Mouse (Mus musculus) stomach, embryonic 15.5 days (tissue): ENCODE results near the gene 4930558K02Rik. TPM values are rescaled to one million over a fixed set of nuclear protein-coding genes. Genes with fewer than 3 reads are reported as not detected.
A peak's percentile ranks its signal among the peaks of the same experiment; 100 is the strongest.

Experiments
- ATAC-seq: fragments of 200-750 bp; cut with Nextera tagmentation; 2 replicates; pipeline ENCODE4 v1.8.0; 2017; ENCODE audit warnings: low read depth, moderate number of reproducible peaks, moderate TSS enrichment; ENCODE audit not compliant: insufficient read depth, low FRiP score
- H3K27ac ChIP-seq: fragments of 300-500 bp; sonication (generic); 2 replicates; pipeline ENCODE4 v1.5.1; 2015; ENCODE audit warnings: mild to moderate bottlenecking, inconsistent platforms
- H3K27me3 ChIP-seq: fragments of 300-500 bp; sonication (generic); replicated peaks from 2 replicates; pipeline ENCODE4 v1.6.1; 2015; ENCODE audit warnings: inconsistent platforms
- H3K36me3 ChIP-seq: fragments of 300-500 bp; sonication (generic); 2 replicates; pipeline ENCODE4 v1.6.1; 2015; ENCODE audit warnings: inconsistent platforms
- H3K4me1 ChIP-seq: fragments of 300-500 bp; sonication (generic); 2 replicates; pipeline ENCODE4 v1.6.1; 2015; ENCODE audit warnings: inconsistent platforms
- H3K4me2 ChIP-seq: fragments of 300-500 bp; sonication (generic); 2 replicates; pipeline ENCODE4 v1.6.1; 2015; ENCODE audit warnings: mild to moderate bottlenecking, inconsistent platforms
- H3K4me3 ChIP-seq: fragments of 300-500 bp; sonication (generic); replicated peaks from 2 replicates; pipeline ENCODE4 v1.5.1; 2015; ENCODE audit warnings: inconsistent platforms
- H3K9ac ChIP-seq: fragments of 300-500 bp; sonication (generic); 2 replicates; pipeline ENCODE4 v1.6.1; 2015; ENCODE audit warnings: inconsistent platforms
- H3K9me3 ChIP-seq: fragments of 300-500 bp; sonication (generic); 2 replicates; pipeline ENCODE4 v1.6.1; 2016; ENCODE audit warnings: inconsistent platforms
- WGBS: fragments of 180-500 bp; shearing (Covaris S2); methylation state at CpG from one replicate; pipeline ENCODE4 v1.1.7; 2015; 5-methylcytosine and 5-hydroxymethylcytosine counted together
- polyA plus RNA-seq: library from polyadenylated mRNA; unstranded; fragments of >200 nt; fragmentation: Nextera tagmentation; extraction: Ambion mirVana; gene quantifications from 2 replicates; pipeline ENCODE4 v1.2.1, GENCODE M21; 2015

Gene 4930558K02Rik
- polyA plus RNA-seq, 1 experiment from 2014 or later: not detected

- H3K4me2 ChIP-seq: peak within 1 kb of the TSS; percentile 56
- WGBS: 2% methylated on average over 38 of the region's 38 CpGs
- H3K4me3 ChIP-seq: peak within 1 kb of the TSS; percentile 82
- H3K36me3 ChIP-seq: no peaks in the 10 kb centered on the region
- H3K9ac ChIP-seq: peak within 1 kb of the TSS; percentile 76
- no peaks in the 10 kb centered on the region for H3K27me3 ChIP-seq
- H3K4me1 ChIP-seq: peaks cover 3% of the 10 kb centered on the region; the same call in 1 of the 2 replicates
- peak within 1 kb of the TSS; percentile 80 for H3K27ac ChIP-seq
- ATAC-seq: peak; percentile 97
- H3K9me3 ChIP-seq: no peaks in the 10 kb centered on the region
Measured at GRCm38 (mm10) chr1:161968589-161969407, 10.6 kb downstream of the 4930558K02Rik start, which contains the start of gene Pigc. Gene Pigc, plus strand, starts transcription at chr1:161969186.

- H3K36me3 ChIP-seq: no peaks in the 10 kb centered on the region
- H3K27ac ChIP-seq: no peak overlapping the region
- 55% methylated on average over 2 of the region's 2 CpGs for WGBS
- no peak overlapping the region for H3K9ac ChIP-seq
- H3K4me1 ChIP-seq: peaks cover 3% of the 10 kb centered on the region; the same call in 1 of the 2 replicates
- H3K27me3 ChIP-seq: no peaks in the 10 kb centered on the region
- H3K4me3 ChIP-seq: no peak overlapping the region
- no peak overlapping the region for H3K4me2 ChIP-seq
- ATAC-seq: no peak
- no peaks in the 10 kb centered on the region for H3K9me3 ChIP-seq
Measured at GRCm38 (mm10) chr1:161967936-161968335, 11.5 kb downstream of the 4930558K02Rik start.

GRCm38 (mm10) chr1:161962465-161963377, 16.7 kb downstream of the 4930558K02Rik start:
- WGBS: 45% methylated on average over 3 of the region's 3 CpGs
- H3K27ac ChIP-seq: no peak overlapping the region
- no peaks in the 10 kb centered on the region for H3K4me1 ChIP-seq
- no peaks in the 10 kb centered on the region for H3K9me3 ChIP-seq
- H3K4me2 ChIP-seq: no peak overlapping the region
- H3K4me3 ChIP-seq: no peak overlapping the region
- no peaks in the 10 kb centered on the region for H3K36me3 ChIP-seq
- ATAC-seq: 0 out of 2 replicates have a peak, but pooled peaks have one; percentile 24
- no peaks in the 10 kb centered on the region for H3K27me3 ChIP-seq
- no peak overlapping the region for H3K9ac ChIP-seq

- Histone ChIP-seq H3K36me3 (no peaks in the 10 kb centered on the region), H3K4me3 (no peak overlapping the region), H3K4me2 (no peak overlapping the region), H3K27me3 (no peaks in the 10 kb centered on the region), H3K27ac (no peak overlapping the region), H3K9ac (no peak overlapping the region), H3K9me3 (no peaks in the 10 kb centered on the region), H3K4me1 (no peaks in the 10 kb centered on the region)
- no peak for ATAC-seq
- WGBS: 74% methylated on average over 19 of the region's 19 CpGs
Measured at GRCm38 (mm10) chr1:161957964-161958950, 21.2 kb downstream of the 4930558K02Rik start.

- Histone ChIP-seq H3K9ac (no peak overlapping the region), H3K4me3 (no peak overlapping the region), H3K4me1 (no peaks in the 10 kb centered on the region), H3K27ac (no peak overlapping the region), H3K9me3 (no peaks in the 10 kb centered on the region), H3K4me2 (no peak overlapping the region), H3K27me3 (no peaks in the 10 kb centered on the region), H3K36me3 (no peaks in the 10 kb centered on the region)
- 63% methylated on average over 5 of the region's 5 CpGs for WGBS
- no peak for ATAC-seq
Measured at GRCm38 (mm10) chr1:161955846-161956245, 23.6 kb downstream of the 4930558K02Rik start.

- H3K4me1 ChIP-seq: no peaks in the 10 kb centered on the region
- no peak overlapping the region for H3K9ac ChIP-seq
- no peak for ATAC-seq
- H3K27me3 ChIP-seq: no peaks in the 10 kb centered on the region
- 55% methylated on average over 1 of the region's 1 CpGs for WGBS
- no peak overlapping the region for H3K4me2 ChIP-seq
- H3K36me3 ChIP-seq: no peaks in the 10 kb centered on the region
- no peak overlapping the region for H3K27ac ChIP-seq
- H3K4me3 ChIP-seq: no peak overlapping the region
- no peaks in the 10 kb centered on the region for H3K9me3 ChIP-seq
Measured at GRCm38 (mm10) chr1:161952599-161952998, 26.8 kb downstream of the 4930558K02Rik start.

- WGBS: 60% methylated on average over 5 of the region's 5 CpGs
- no peaks in the 10 kb centered on the region for H3K9me3 ChIP-seq
- no peak for ATAC-seq
Measured at GRCm38 (mm10) chr1:161951009-161951779, 28.2 kb downstream of the 4930558K02Rik start.

GRCm38 (mm10) chr1:161942082-161942481, 37.4 kb downstream of the 4930558K02Rik start:
- 82% methylated on average over 2 of the region's 2 CpGs for WGBS
- no peak for ATAC-seq

More at GRCm38 (mm10) chr1:161951009-161951779, 28.2 kb downstream of the 4930558K02Rik start:
- no peak overlapping the region for H3K27ac ChIP-seq
- no peak overlapping the region for H3K9ac ChIP-seq
- no peak overlapping the region for H3K4me3 ChIP-seq
- no peaks in the 10 kb centered on the region for H3K27me3 ChIP-seq
- H3K36me3 ChIP-seq: no peaks in the 10 kb centered on the region
- H3K4me1 ChIP-seq: no peaks in the 10 kb centered on the region
- H3K4me2 ChIP-seq: no peak overlapping the region

GRCm38 (mm10) chr1:161932286-161932685, 47.1 kb downstream of the 4930558K02Rik start:
- ATAC-seq: no peak
- Histone ChIP-seq H3K9me3 (no peaks in the 10 kb centered on the region), H3K4me2 (no peak overlapping the region), H3K27me3 (no peaks in the 10 kb centered on the region), H3K9ac (no peak overlapping the region), H3K27ac (no peak overlapping the region), H3K36me3 (no peaks in the 10 kb centered on the region), H3K4me3 (no peak overlapping the region), H3K4me1 (no peaks in the 10 kb centered on the region)
- 76% methylated on average over 4 of the region's 4 CpGs for WGBS

More at GRCm38 (mm10) chr1:161942082-161942481, 37.4 kb downstream of the 4930558K02Rik start:
- H3K9me3 ChIP-seq: no peaks in the 10 kb centered on the region
- H3K4me3 ChIP-seq: no peak overlapping the region
- H3K9ac ChIP-seq: no peak overlapping the region
- H3K36me3 ChIP-seq: no peaks in the 10 kb centered on the region
- no peaks in the 10 kb centered on the region for H3K27me3 ChIP-seq
- no peak overlapping the region for H3K27ac ChIP-seq
- H3K4me1 ChIP-seq: no peaks in the 10 kb centered on the region
- H3K4me2 ChIP-seq: no peak overlapping the region

GRCm38 (mm10) chr1:161931817-161932216, 47.6 kb downstream of the 4930558K02Rik start:
- no peaks in the 10 kb centered on the region for H3K4me1 ChIP-seq
- ATAC-seq: no peak
- 77% methylated on average over 10 of the region's 10 CpGs for WGBS
- no peaks in the 10 kb centered on the region for H3K9me3 ChIP-seq
- no peak overlapping the region for H3K4me3 ChIP-seq
- no peak overlapping the region for H3K4me2 ChIP-seq
- no peak overlapping the region for H3K27ac ChIP-seq
- H3K36me3 ChIP-seq: no peaks in the 10 kb centered on the region
- H3K9ac ChIP-seq: no peak overlapping the region
- no peaks in the 10 kb centered on the region for H3K27me3 ChIP-seq
